Mouse (Mus musculus) cerebellum, postnatal 10 days (tissue): ENCODE data around the gene Ccdc124.

Experiments used
- DNase-seq, 2 experiments: peaks; one replicate each; pipeline ENCODE4 v3.0.0; 2021; ENCODE audit warnings: mixed read lengths in 2 of 2

Gene Ccdc124

GRCm38 (mm10) chr8:70894771-70895545, 21.2 kb upstream of the Ccdc124 start:
- no peak for DNase-seq

GRCm38 (mm10) chr8:70894385-70894720, 20.6 kb upstream of the Ccdc124 start:
- DNase-seq: no peak

DNA sequence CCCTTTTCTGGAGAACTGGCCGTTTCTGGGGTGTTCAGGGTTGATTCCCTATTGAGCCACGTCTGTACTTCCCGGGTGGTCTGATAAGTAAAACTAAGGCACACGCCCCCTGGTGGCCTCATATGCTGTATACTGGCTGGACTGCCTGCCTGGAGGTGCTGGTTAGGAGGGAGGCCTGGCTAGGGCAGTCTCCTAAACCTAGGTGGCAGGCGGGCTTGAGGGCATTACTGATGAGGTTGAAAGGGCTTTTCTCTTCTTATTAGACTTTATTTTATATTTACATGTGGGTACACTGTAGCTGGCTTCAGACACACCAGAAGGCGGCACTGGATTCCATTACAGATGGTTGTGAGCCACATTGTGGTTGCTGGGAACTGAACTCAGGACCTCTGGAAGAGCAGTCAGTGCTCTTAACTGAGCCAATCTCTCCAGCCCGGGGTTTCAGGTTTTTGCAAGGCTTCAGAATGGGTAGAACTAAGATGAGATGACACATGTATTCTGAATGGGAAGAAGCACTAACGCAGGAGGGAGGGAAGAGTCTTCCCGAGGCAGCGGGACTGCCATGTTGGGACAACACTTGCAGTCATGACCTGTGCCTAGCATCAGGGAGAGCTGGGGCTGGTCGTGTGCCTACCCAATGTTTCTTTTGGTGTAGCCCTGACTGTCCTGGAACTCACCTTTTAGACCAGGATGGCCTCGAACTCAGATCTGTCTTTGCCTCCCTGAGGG, 20.1 kb upstream of the Ccdc124 start:
- peak; percentile 84 to 88 for DNase-seq

GRCm38 (mm10) chr8:70892896-70893655, 19.3 kb upstream of the Ccdc124 start:
- no peak for DNase-seq

DNA sequence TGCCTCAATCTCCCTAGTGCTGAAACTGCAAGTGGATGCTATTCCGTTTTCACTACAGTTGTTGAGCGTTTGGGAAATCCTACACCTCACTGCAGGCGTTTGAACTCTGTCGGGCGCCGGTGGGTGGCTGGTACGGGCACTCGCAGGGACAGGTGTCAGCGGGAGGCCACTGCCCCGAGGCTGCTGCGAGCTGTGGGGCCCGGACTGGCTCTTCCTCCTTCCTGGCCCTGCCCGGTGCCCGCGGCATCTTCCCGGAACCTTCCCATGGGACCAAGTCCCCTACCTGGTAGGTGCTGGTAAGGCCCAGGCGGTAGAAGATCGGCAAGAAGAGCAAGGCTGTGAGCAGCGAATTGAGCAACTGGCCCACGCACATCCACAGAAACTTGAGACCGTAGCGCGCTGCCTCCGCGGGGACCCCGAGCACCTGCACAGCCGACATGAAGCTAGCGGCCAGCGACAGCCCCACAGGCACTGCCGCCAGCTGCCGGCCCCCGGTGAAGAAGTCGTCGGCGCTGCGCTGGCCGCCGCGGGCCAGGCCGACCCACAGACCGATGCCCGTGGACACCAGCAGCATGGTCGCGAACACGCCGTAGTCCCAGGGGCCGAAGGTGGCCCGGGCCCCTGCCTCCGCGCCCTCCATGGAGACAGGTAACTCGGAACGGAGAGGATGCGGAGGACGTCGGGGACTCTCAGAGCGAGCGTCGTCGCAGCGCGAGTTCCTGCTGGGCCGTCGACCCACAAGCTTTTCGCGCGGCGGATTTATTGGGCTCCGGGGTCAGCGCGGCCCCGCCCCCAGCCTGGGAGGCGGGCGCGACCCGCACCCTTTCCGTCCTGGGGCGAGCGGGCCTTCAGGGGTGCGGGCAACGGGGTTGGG, 18.5 kb upstream of the Ccdc124 start, which contains the start of gene Slc5a5:
TSS of gene Slc5a5 (minus strand) at position 736 of the 874 bp plus-strand sequence.
- DNase-seq: peak in 1 of 2 experiments; percentile 39

GRCm38 (mm10) chr8:70891356-70891755, 17.6 kb upstream of the Ccdc124 start:
- peak in 1 of 2 experiments; percentile 42 for DNase-seq

- DNase-seq: peak in 1 of 2 experiments; percentile 42
Measured at GRCm38 (mm10) chr8:70890656-70891055, 16.9 kb upstream of the Ccdc124 start.

DNA sequence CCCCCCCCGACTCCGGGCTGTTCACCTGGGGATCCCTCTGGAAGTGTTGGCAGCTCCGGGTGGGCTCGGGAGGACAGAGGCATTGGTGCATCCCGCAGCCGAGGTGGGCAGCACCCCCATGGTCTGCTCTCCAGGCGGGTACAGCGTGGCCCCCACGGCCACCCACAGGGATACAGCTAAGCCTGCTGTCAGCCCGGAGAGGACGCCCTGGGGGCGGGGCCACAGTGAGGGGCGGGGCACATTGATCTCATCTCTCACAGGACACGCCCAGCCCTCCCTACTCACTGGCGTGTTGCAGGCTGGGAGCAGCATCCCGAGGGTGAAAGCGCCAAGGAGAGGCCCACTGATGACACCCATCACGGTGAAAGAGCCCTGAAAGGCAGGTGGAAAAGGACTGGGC, 13.9 kb upstream of the Ccdc124 start:
- DNase-seq: peak in 1 of 2 experiments; percentile 52

GRCm38 (mm10) chr8:70885612-70886011, 11.9 kb upstream of the Ccdc124 start:
- DNase-seq: peak in 1 of 2 experiments; percentile 6

- DNase-seq: peak in 1 of 2 experiments; percentile 11
Measured at GRCm38 (mm10) chr8:70884683-70885082, 10.9 kb upstream of the Ccdc124 start.

DNA sequence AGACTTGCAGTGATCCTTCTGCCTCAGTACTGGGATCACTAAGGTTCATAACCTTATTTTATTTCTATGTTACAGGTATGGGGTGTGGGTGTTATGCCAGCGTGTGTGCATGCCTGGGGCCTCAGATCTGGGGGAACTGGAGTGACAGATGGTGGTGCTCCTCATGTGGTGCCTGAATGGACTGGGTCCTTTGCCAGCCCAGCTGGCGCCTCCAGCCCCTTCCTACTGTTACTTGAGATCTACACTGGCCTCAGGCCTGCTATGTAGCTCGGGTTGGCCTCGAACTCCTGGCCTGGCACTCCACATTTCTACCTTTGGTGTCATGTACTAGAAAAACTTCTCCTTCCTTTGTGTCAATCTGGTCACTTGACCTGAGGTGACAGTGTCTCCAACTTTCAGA, 10.5 kb upstream of the Ccdc124 start:
- peak; percentile 67 to 77 for DNase-seq

GRCm38 (mm10) chr8:70880546-70880945, 6.8 kb upstream of the Ccdc124 start:
- peak; percentile 42 to 46 for DNase-seq

GRCm38 (mm10) chr8:70880126-70880525, 6.4 kb upstream of the Ccdc124 start:
- peak; percentile 92 to 95 for DNase-seq

GRCm38 (mm10) chr8:70879500-70879899, 5.8 kb upstream of the Ccdc124 start:
- DNase-seq: peak; percentile 67 to 69

DNA sequence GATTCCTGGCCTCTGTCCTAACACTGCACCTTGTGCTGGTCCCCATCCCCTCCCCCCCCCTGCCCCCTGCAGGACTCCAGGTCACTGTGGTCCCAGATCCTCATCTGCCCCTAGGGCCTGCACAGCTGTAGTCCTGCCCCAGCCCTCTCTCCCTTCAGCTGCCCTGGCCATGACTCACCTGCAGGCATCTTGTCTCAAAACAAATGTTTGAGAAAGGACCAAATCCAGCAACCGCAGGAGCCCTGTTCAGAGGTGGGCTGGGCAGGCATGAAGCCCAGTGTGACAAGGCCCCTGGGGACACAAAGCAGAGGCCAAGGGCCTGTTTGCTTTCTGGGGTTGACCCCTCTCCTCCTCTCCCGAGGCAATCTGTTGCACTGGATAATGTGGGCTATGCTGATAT, 4.4 kb upstream of the Ccdc124 start:
- peak; percentile 15 to 20 for DNase-seq

DNA sequence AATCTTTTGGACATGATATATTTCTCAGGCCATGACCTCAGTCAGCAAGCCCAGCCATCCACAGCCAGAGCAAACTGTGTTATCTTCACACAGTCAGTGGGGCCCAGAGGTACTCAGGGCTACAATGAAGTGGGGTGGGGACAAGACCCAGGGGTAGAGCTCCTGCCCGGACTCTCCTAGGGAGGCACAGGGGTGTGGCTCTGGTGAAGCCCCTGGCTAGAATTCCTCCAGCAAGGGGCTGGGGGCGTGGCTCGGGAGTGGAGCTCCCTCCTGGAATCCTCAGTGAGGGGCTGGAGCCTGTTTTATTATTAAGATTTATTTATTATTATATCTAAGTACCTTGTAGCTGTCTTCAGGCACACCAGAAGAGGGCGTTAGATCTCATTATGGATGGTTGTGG, 2.6 kb upstream of the Ccdc124 start:
- peak in 1 of 2 experiments; percentile 9 for DNase-seq

DNA sequence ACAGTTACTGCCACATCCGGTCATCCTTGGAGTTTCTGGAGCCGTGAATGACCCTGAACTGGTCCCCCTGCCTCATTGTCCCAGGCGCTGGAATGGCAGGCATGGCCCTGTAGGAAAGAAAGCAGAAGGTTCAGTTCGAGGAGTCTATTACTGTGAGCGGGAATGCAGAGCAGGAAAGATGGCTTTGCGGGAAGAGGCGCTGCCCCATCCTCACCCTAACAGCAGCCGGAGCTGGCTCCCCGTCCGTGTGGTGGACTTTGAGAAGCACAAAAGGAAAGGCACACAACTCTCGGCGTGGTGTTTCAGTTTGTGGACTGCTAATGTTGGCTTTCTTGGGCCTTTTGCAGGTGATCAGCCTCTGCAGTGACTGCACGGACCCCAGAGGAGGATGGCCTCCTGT, 706 bp upstream of the Ccdc124 start:
- DNase-seq: peak in 1 of 2 experiments; percentile 11

DNA sequence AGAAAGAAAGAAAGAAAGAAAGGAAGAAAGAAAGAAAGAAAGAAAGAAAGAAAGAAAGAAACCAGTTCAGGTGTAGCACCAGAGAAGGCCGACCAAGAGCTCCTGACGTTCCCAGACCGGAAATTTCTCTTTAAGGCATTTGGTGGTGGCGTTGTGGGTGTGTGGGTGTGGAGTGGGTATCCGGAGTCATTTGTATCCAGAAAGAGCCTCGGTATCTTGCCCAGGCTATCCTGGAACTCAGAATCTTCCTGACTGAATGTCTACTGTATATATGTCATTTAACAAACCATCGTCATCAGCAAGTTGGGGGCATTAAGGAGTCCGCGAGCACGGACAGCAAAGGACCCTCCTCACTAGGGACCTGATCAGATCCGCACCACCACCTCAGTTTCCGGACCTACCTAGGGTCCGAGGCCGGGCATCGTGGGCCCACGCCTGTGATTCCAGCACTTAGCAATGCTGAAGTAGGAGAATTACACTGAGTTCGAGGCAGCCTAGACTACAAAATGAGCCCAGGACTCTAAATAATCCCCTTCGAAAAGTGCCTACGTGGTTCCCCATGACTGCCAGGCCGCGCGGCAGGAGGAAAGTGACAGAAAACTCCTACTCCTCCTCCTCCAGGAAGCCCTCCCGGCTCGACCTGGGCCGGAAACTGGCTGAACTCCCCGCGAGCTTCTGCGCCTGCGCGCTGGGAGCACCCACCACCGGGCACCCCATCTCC, 932 bp downstream of the Ccdc124 start:
- no peak for DNase-seq

- no peak for DNase-seq
Measured at GRCm38 (mm10) chr8:70871195-70871807, 2.4 kb downstream of the Ccdc124 start.

DNA sequence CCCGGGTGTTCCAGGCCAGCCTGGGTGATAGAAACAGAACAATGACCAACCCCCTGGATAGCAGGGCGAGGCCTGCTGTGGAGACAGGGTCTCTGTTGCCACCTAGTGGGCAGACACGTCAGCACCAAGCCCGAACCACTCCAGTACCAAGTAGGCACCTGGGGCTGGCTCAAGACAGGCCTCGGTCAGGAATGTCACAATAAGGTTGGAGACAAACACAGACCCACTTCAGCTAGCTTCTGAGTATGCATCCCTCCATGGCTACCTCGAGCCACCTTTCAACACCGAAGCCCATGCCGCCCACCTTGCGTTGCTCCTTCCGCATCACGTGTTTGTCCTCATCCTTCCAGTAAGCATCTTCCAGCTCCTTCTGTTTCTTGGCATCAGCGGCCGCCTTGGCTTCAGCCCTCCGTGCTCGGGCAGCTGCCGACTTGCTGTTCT, 4.1 kb downstream of the Ccdc124 start:
- DNase-seq: peak; percentile 88 to 89

DNA sequence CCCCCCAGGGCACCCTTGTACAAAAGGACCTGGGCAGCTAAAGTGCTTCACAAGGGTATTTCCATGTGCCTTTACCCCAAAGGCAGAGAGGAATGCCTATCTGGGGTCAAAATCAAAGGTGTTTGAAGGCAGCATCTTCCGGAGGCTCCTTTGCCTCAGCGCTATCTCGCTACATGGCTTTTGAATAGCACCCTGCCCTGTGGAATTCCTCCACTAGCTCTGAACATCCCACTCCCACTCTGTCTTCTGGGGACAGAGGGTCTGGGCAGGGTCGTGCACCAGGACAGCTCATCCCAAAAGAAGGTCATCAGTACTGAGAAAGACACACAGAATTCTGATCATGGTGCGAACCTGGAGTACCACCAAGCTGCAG, 4.5 kb downstream of the Ccdc124 start:
- DNase-seq: no peak
